Mouse (Mus musculus) forebrain, embryonic 16.5 days (tissue): ENCODE results near the gene Nipa1. TPM values are rescaled to one million over a fixed set of nuclear protein-coding genes. Genes with fewer than 3 reads are reported as not detected.
"Not testable (repeated sequence)": the region's sequence is repeated elsewhere in the genome, so short reads cannot be mapped to it uniquely, and the experiment has no call there.

ENCODE experiments used
- ATAC-seq: fragments of 200-750 bp; cut with Nextera tagmentation; 2 replicates; pipeline ENCODE4 v1.8.0; 2017; ENCODE audit warnings: mild to moderate bottlenecking, moderate library complexity
- H3K27ac ChIP-seq: fragments of 300-500 bp; sonication (generic); 2 replicates; pipeline ENCODE4 v1.5.1; 2014; ENCODE audit warnings: low read length, control low read depth
- H3K27me3 ChIP-seq: fragments of 300-500 bp; sonication (generic); replicated peaks from 2 replicates; pipeline ENCODE4 v1.6.1; 2014; ENCODE audit warnings: low read length; ENCODE audit not compliant: control insufficient read depth, insufficient read depth
- H3K36me3 ChIP-seq: fragments of 300-500 bp; sonication (generic); 2 replicates; pipeline ENCODE4 v1.6.1; 2014; ENCODE audit not compliant: control insufficient read depth, insufficient read depth
- H3K4me1 ChIP-seq: fragments of 300-500 bp; sonication (generic); replicated peaks from 2 replicates; pipeline ENCODE4 v1.6.1; 2014; ENCODE audit warnings: low read length; ENCODE audit not compliant: control insufficient read depth, insufficient read depth
- H3K4me2 ChIP-seq: fragments of 300-500 bp; sonication (generic); 2 replicates; pipeline ENCODE4 v1.6.1; 2014; ENCODE audit warnings: mild to moderate bottlenecking, low read length, control low read depth
- H3K4me3 ChIP-seq: fragments of 300-500 bp; sonication (generic); replicated peaks from 2 replicates; pipeline ENCODE4 v1.5.1; 2014; ENCODE audit warnings: mild to moderate bottlenecking, low read length, control low read depth
- H3K9ac ChIP-seq: fragments of 300-500 bp; sonication (generic); replicated peaks from 2 replicates; pipeline ENCODE4 v1.6.1; 2014; ENCODE audit warnings: low read depth, low read length, control low read depth
- H3K9me3 ChIP-seq: fragments of 300-500 bp; sonication (generic); 2 replicates; pipeline ENCODE4 v1.6.1; 2016; ENCODE audit warnings: low read length; ENCODE audit not compliant: control insufficient read depth
- WGBS: fragments of 180-500 bp; shearing (Covaris S2); extraction: QIAGEN DNeasy Blood & Tissue Kit; methylation state at CpG from one replicate; pipeline ENCODE4 v1.1.7; 2014; 5-methylcytosine and 5-hydroxymethylcytosine counted together
- polyA plus RNA-seq: library from polyadenylated mRNA; unstranded; fragments of >200 nt; fragmentation: Nextera tagmentation; extraction: Ambion mirVana; gene quantifications from 2 replicates; pipeline ENCODE4 v1.2.1, GENCODE M21; 2015

Gene Nipa1
- polyA plus RNA-seq, 1 experiment from 2014 or later = 25.3 TPM

GRCm38 (mm10) chr7:56014002-56014702, 5.6 kb downstream of the Nipa1 start:
- not testable (repeated sequence) for H3K36me3 ChIP-seq, H3K9ac ChIP-seq, ATAC-seq, H3K9me3 ChIP-seq, H3K4me1 ChIP-seq, H3K4me3 ChIP-seq, H3K27ac ChIP-seq, H3K4me2 ChIP-seq, H3K27me3 ChIP-seq
- 80% methylated on average over 5 of the region's 18 CpGs for WGBS

GRCm38 (mm10) chr7:56013261-56014001, 6.3 kb downstream of the Nipa1 start:
- Histone ChIP-seq H3K27ac (no peak overlapping the region), H3K9me3 (no peaks in the 10 kb centered on the region), H3K36me3 (peaks cover 3% of the 10 kb centered on the region; the same call in 1 of the 2 replicates), H3K4me1 (peaks cover 2% of the 10 kb centered on the region), H3K27me3 (no peaks in the 10 kb centered on the region), H3K4me3 (no peak overlapping the region), H3K4me2 (no peak overlapping the region), H3K9ac (no peak overlapping the region)
- WGBS = 95% methylated on average over 14 of the region's 14 CpGs
- ATAC-seq = no peak

GRCm38 (mm10) chr7:56011018-56011333, 8.8 kb downstream of the Nipa1 start:
- no peak for ATAC-seq
- H3K4me1 ChIP-seq = no peaks in the 10 kb centered on the region

GRCm38 (mm10) chr7:56010318-56011017, 9.3 kb downstream of the Nipa1 start:
- H3K4me3 ChIP-seq = no peak overlapping the region
- H3K27me3 ChIP-seq = no peaks in the 10 kb centered on the region
- no peak overlapping the region for H3K27ac ChIP-seq
- no peak overlapping the region for H3K9ac ChIP-seq
- H3K4me1 ChIP-seq = no peaks in the 10 kb centered on the region
- ATAC-seq = no peak
- H3K9me3 ChIP-seq = no peaks in the 10 kb centered on the region
- WGBS = 85% methylated on average over 4 of the region's 4 CpGs
- peaks cover 3% of the 10 kb centered on the region; the same call in 1 of the 2 replicates for H3K36me3 ChIP-seq
- no peak overlapping the region for H3K4me2 ChIP-seq

More at GRCm38 (mm10) chr7:56011018-56011333, 8.8 kb downstream of the Nipa1 start:
- H3K9me3 ChIP-seq = no peaks in the 10 kb centered on the region
- H3K4me3 ChIP-seq = no peak overlapping the region
- H3K27me3 ChIP-seq = no peaks in the 10 kb centered on the region
- no peak overlapping the region for H3K27ac ChIP-seq
- peaks cover 3% of the 10 kb centered on the region; the same call in 1 of the 2 replicates for H3K36me3 ChIP-seq
- no peak overlapping the region for H3K4me2 ChIP-seq
- H3K9ac ChIP-seq = no peak overlapping the region

GRCm38 (mm10) chr7:55998997-55999396, 20.8 kb downstream of the Nipa1 start:
- Histone ChIP-seq H3K27me3 (no peaks in the 10 kb centered on the region), H3K36me3 (no peaks in the 10 kb centered on the region), H3K4me3 (no peak overlapping the region), H3K4me2 (no peak overlapping the region), H3K27ac (no peak overlapping the region), H3K9ac (no peak overlapping the region), H3K9me3 (no peaks in the 10 kb centered on the region), H3K4me1 (peaks cover 2% of the 10 kb centered on the region; the same call in 1 of the 2 replicates)
- WGBS = 0% methylated on average over 2 of the region's 4 CpGs
- ATAC-seq = no peak

- no peaks in the 10 kb centered on the region for H3K27me3 ChIP-seq
- no peak overlapping the region for H3K9ac ChIP-seq
- peaks cover 2% of the 10 kb centered on the region; the same call in 1 of the 2 replicates for H3K4me1 ChIP-seq
- no peaks in the 10 kb centered on the region for H3K36me3 ChIP-seq
- peak; percentile 87 for ATAC-seq
- no peak overlapping the region for H3K4me2 ChIP-seq
- WGBS = 28% methylated on average over 4 of the region's 4 CpGs
- no peaks in the 10 kb centered on the region for H3K9me3 ChIP-seq
- no peak overlapping the region for H3K27ac ChIP-seq
- no peak overlapping the region for H3K4me3 ChIP-seq
Observed at GRCm38 (mm10) chr7:55995013-55995412, 24.7 kb downstream of the Nipa1 start.

- 91% methylated on average over 7 of the region's 7 CpGs for WGBS
- Histone ChIP-seq H3K36me3 (no peaks in the 10 kb centered on the region), H3K4me2 (no peak overlapping the region), H3K27ac (no peak overlapping the region), H3K9me3 (no peaks in the 10 kb centered on the region), H3K9ac (no peak overlapping the region), H3K27me3 (no peaks in the 10 kb centered on the region), H3K4me1 (no peaks in the 10 kb centered on the region), H3K4me3 (no peak overlapping the region)
- no peak for ATAC-seq
Observed at GRCm38 (mm10) chr7:55991858-55992257, 27.9 kb downstream of the Nipa1 start.

GRCm38 (mm10) chr7:55991129-55991528, 28.6 kb downstream of the Nipa1 start:
- no peak overlapping the region for H3K4me3 ChIP-seq
- H3K9me3 ChIP-seq = no peaks in the 10 kb centered on the region
- H3K27ac ChIP-seq = no peak overlapping the region
- 95% methylated on average over 3 of the region's 3 CpGs for WGBS
- no peak overlapping the region for H3K4me2 ChIP-seq
- H3K27me3 ChIP-seq = no peaks in the 10 kb centered on the region
- no peaks in the 10 kb centered on the region for H3K4me1 ChIP-seq
- no peaks in the 10 kb centered on the region for H3K36me3 ChIP-seq
- no peak for ATAC-seq
- H3K9ac ChIP-seq = no peak overlapping the region

- no peak overlapping the region for H3K9ac ChIP-seq
- peak overlapping the region; percentile 22; the same call in 1 of the 2 replicates for H3K4me2 ChIP-seq
- no peaks in the 10 kb centered on the region for H3K36me3 ChIP-seq
- no peaks in the 10 kb centered on the region for H3K4me1 ChIP-seq
- H3K27ac ChIP-seq = no peak overlapping the region
- H3K27me3 ChIP-seq = no peaks in the 10 kb centered on the region
- H3K9me3 ChIP-seq = no peaks in the 10 kb centered on the region
- H3K4me3 ChIP-seq = no peak overlapping the region
- peak; percentile 82 for ATAC-seq
- 38% methylated on average over 13 of the region's 13 CpGs for WGBS
Observed at GRCm38 (mm10) chr7:55986526-55987214, 33.1 kb downstream of the Nipa1 start.
